Mouse (Mus musculus): Measurements from ENCODE around the gene Tns3. TPM values are rescaled to one million over a fixed set of nuclear protein-coding genes. Genes with fewer than 3 reads are reported as not detected.

The Tns3 gene
- total and polyA plus RNA-seq, 3 experiments, result 0.22 TPM; not detected in 2

- ATAC-seq (ENCODE audit: extremely low read depth, insufficient number of reproducible peaks, low FRiP score, poor library complexity, severe bottlenecking) (no peak), DNase-seq (ENCODE audit: low spot score) (no peak)
- Histone ChIP-seq H3K36me3 (replicated peaks) (no peaks in the 10 kb centered on the region), H3K4me1 (ENCODE audit: insufficient read depth, low read depth, low read length) (no peaks in the 10 kb centered on the region), H3K27me3 (ENCODE audit: insufficient read depth, low read length) (no peaks in the 10 kb centered on the region), H3K4me3 (ENCODE audit: low read depth, low read length) (no peak overlapping the region), H3K9me3 (replicated peaks) (peaks cover 10% of the 10 kb centered on the region; the same call in 1 of the 2 replicates)
- no peak for TF ChIP-seq TAL1 (conservative IDR thresholded peaks at IDR 0.05; ENCODE audit: low read depth, low read length)
- TF ChIP-seq GATA1 (IDR thresholded peaks at IDR 0.05; ENCODE audit: borderline replicate concordance, low read length), result no peak
- TF ChIP-seq GATA2 (IDR thresholded peaks at IDR 0.05; ENCODE audit: borderline replicate concordance, low read depth, low read length), result no peak
- TF ChIP-seq POLR2AphosphoS5 (IDR thresholded peaks at IDR 0.05; ENCODE audit: insufficient replicate concordance, low read depth, low read length), result no peak
- TF ChIP-seq CTCF (IDR thresholded peaks at IDR 0.05; ENCODE audit: low read depth, low read length), result no peak
These were observed 26.6 kb downstream of the Tns3 start for GRCm38 (mm10) chr11:8637469-8638447.

- H3K27me3 ChIP-seq (ENCODE audit: insufficient read depth, low read length), result no peaks in the 10 kb centered on the region
- no peaks in the 10 kb centered on the region for H3K36me3 ChIP-seq (replicated peaks)
- no peaks in the 10 kb centered on the region for H3K4me1 ChIP-seq (ENCODE audit: insufficient read depth, low read depth, low read length)
- ATAC-seq (ENCODE audit: extremely low read depth, insufficient number of reproducible peaks, low FRiP score, poor library complexity, severe bottlenecking), result no peak
- TF ChIP-seq TAL1 (conservative IDR thresholded peaks at IDR 0.05; ENCODE audit: low read depth, low read length), result no peak
- TF ChIP-seq CTCF (IDR thresholded peaks at IDR 0.05; ENCODE audit: low read depth, low read length), result no peak
- no peak for TF ChIP-seq GATA2 (IDR thresholded peaks at IDR 0.05; ENCODE audit: borderline replicate concordance, low read depth, low read length)
- no peak for TF ChIP-seq POLR2AphosphoS5 (IDR thresholded peaks at IDR 0.05; ENCODE audit: insufficient replicate concordance, low read depth, low read length)
- no peak for TF ChIP-seq GATA1 (IDR thresholded peaks at IDR 0.05; ENCODE audit: borderline replicate concordance, low read length)
- H3K9me3 ChIP-seq (replicated peaks), result peaks cover 10% of the 10 kb centered on the region; the same call in 1 of the 2 replicates
- DNase-seq (ENCODE audit: low spot score), result no peak
- H3K4me3 ChIP-seq (ENCODE audit: low read depth, low read length), result no peak overlapping the region
These were observed 27.7 kb downstream of the Tns3 start for GRCm38 (mm10) chr11:8636680-8637079.

DNA sequence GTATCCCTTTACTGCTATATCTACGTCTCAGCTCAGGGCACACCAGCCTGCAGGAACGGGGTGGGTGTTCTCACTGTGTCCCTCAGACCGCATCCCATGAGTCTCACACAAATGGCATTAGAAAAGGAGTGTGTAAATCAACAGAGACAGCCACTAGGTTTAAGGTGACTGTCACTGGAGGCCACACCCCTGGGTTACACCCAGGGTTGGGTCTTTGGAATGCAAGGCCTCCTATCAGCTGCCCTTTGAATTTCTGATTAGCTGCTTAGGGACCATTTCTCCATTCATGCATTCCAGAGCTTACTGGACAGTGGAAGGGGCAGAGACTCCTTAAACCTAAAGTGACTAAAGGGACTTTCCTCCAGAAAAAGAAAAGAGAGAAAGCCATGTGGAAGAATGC, 28.6 kb downstream of the Tns3 start:
- DNase-seq (ENCODE audit: low spot score) (no peak), ATAC-seq (ENCODE audit: extremely low read depth, insufficient number of reproducible peaks, low FRiP score, poor library complexity, severe bottlenecking) (no peak)
- H3K4me1 ChIP-seq (ENCODE audit: insufficient read depth, low read depth, low read length), result no peaks in the 10 kb centered on the region
- TF ChIP-seq CTCF (IDR thresholded peaks at IDR 0.05; ENCODE audit: low read depth, low read length) (no peak), GATA2 (IDR thresholded peaks at IDR 0.05; ENCODE audit: borderline replicate concordance, low read depth, low read length) (no peak), POLR2AphosphoS5 (IDR thresholded peaks at IDR 0.05; ENCODE audit: insufficient replicate concordance, low read depth, low read length) (no peak), GATA1 (IDR thresholded peaks at IDR 0.05; ENCODE audit: borderline replicate concordance, low read length) (no peak), TAL1 (conservative IDR thresholded peaks at IDR 0.05; ENCODE audit: low read depth, low read length) (no peak)
- H3K27me3 ChIP-seq (ENCODE audit: insufficient read depth, low read length), result no peaks in the 10 kb centered on the region
- peaks cover 9% of the 10 kb centered on the region; the same call in 1 of the 2 replicates for H3K9me3 ChIP-seq (replicated peaks)
- H3K36me3 ChIP-seq (replicated peaks), result no peaks in the 10 kb centered on the region
- no peak overlapping the region for H3K4me3 ChIP-seq (ENCODE audit: low read depth, low read length)

DNA sequence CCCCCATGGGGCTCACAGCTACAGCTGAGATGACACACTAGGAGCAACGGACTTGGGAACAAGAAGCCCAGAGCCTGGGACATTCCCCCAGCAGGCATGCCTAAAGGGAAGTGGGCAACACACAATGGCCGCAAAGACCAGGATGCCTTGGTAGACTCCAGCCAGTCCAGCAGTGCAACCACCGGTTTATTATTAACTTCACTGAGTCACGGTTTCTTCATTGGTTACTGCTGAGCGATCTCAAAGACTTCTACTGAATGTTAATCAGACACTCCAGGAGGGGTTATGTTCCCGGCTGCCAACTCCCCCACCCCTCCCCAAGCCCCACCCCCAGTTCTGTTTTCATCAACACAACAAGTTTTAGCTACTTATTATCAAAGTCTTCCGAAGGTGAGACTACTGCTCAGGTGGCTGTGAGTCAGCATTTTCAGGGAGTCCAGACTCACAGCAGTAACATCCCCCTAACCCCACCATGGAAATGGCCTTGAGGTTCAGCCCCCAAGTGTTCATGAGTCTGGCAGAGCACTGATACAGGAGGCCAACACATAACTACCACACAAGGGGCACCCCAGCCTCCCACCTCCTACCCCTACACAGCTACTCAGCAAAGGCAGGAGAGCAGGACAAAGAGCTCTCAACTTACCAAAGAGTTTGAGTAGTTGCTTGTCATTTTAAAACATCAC, 29.5 kb downstream of the Tns3 start:
- Histone ChIP-seq H3K4me1 (ENCODE audit: insufficient read depth, low read depth, low read length) (no peaks in the 10 kb centered on the region), H3K36me3 (replicated peaks) (no peaks in the 10 kb centered on the region), H3K4me3 (ENCODE audit: low read depth, low read length) (no peak overlapping the region), H3K27me3 (ENCODE audit: insufficient read depth, low read length) (no peaks in the 10 kb centered on the region), H3K9me3 (replicated peaks) (peaks cover 8% of the 10 kb centered on the region)
- ATAC-seq (ENCODE audit: extremely low read depth, insufficient number of reproducible peaks, low FRiP score, poor library complexity, severe bottlenecking) (no peak), DNase-seq (ENCODE audit: low spot score) (no peak)
- no peak for TF ChIP-seq GATA1 (IDR thresholded peaks at IDR 0.05; ENCODE audit: borderline replicate concordance, low read length)
- no peak for TF ChIP-seq POLR2AphosphoS5 (IDR thresholded peaks at IDR 0.05; ENCODE audit: insufficient replicate concordance, low read depth, low read length)
- TF ChIP-seq GATA2 (IDR thresholded peaks at IDR 0.05; ENCODE audit: borderline replicate concordance, low read depth, low read length), result no peak
- no peak for TF ChIP-seq CTCF (IDR thresholded peaks at IDR 0.05; ENCODE audit: low read depth, low read length)
- no peak for TF ChIP-seq TAL1 (conservative IDR thresholded peaks at IDR 0.05; ENCODE audit: low read depth, low read length)

GRCm38 (mm10) chr11:8632163-8632562, 32.2 kb downstream of the Tns3 start:
- no peak for TF ChIP-seq CTCF (IDR thresholded peaks at IDR 0.05; ENCODE audit: low read depth, low read length)
- no peak for TF ChIP-seq TAL1 (conservative IDR thresholded peaks at IDR 0.05; ENCODE audit: low read depth, low read length)
- TF ChIP-seq GATA1 (IDR thresholded peaks at IDR 0.05; ENCODE audit: borderline replicate concordance, low read length), result no peak
- TF ChIP-seq GATA2 (IDR thresholded peaks at IDR 0.05; ENCODE audit: borderline replicate concordance, low read depth, low read length), result no peak
- TF ChIP-seq POLR2AphosphoS5 (IDR thresholded peaks at IDR 0.05; ENCODE audit: insufficient replicate concordance, low read depth, low read length), result no peak
- H3K4me3 ChIP-seq (ENCODE audit: low read depth, low read length), result no peak overlapping the region
- DNase-seq (ENCODE audit: low spot score) (no peak), ATAC-seq (ENCODE audit: extremely low read depth, insufficient number of reproducible peaks, low FRiP score, poor library complexity, severe bottlenecking) (no peak)
- H3K27me3 ChIP-seq (ENCODE audit: insufficient read depth, low read length), result no peaks in the 10 kb centered on the region
- H3K36me3 ChIP-seq (replicated peaks), result no peaks in the 10 kb centered on the region
- peaks cover 10% of the 10 kb centered on the region for H3K9me3 ChIP-seq (replicated peaks)
- no peaks in the 10 kb centered on the region for H3K4me1 ChIP-seq (ENCODE audit: insufficient read depth, low read depth, low read length)

All from G1E (cell line).